Mouse (Mus musculus): ENCODE measurements around the gene Dnajc12. TPM values are rescaled to one million over a fixed set of nuclear protein-coding genes. Genes with fewer than 3 reads are reported as not detected.
A peak's percentile ranks its signal among the peaks of the same experiment; 100 is the strongest.
"Not testable (repeated sequence)": the region's sequence is repeated elsewhere in the genome, so short reads cannot be mapped to it uniquely, and the experiment has no call there.

The Dnajc12 gene
- polyA plus RNA-seq, 1 experiment: 2.4 TPM

- Histone ChIP-seq H3K79me2 (ENCODE audit: control insufficient read depth, insufficient read depth) (no peaks in the 10 kb centered on the region), H3ac (ENCODE audit: control insufficient read depth, insufficient read length) (no peak overlapping the region), H3K4me3 (no peak overlapping the region), H3K27me3 (ENCODE audit: control insufficient read depth, insufficient read depth, insufficient read length) (no peaks in the 10 kb centered on the region), H3K36me3 (ENCODE audit: control insufficient read depth, insufficient read depth) (no peaks in the 10 kb centered on the region), H3K4me2 (ENCODE audit: low read depth) (no peak overlapping the region)
- TF ChIP-seq REST (IDR thresholded peaks at IDR 0.05; ENCODE audit: insufficient read depth, insufficient read length) (no peak), TCF3 (IDR thresholded peaks at IDR 0.05; ENCODE audit: insufficient read length, low read depth) (no peak), SRF (IDR thresholded peaks at IDR 0.05; ENCODE audit: control insufficient read depth, insufficient read length, low read depth) (no peak), CEBPB (IDR thresholded peaks at IDR 0.05; ENCODE audit: insufficient read depth, poor library complexity, severe bottlenecking) (peak; percentile 54; the same call in 1 of the 2 replicates)
Measured at GRCm38 (mm10) chr10:63410162-63410956, 28.1 kb downstream of the Dnajc12 start.

- not testable (repeated sequence) for H3K4me3 ChIP-seq; H3K79me2 ChIP-seq (ENCODE audit: control insufficient read depth, insufficient read depth); H3K27me3 ChIP-seq (ENCODE audit: control insufficient read depth, insufficient read depth, insufficient read length); H3ac ChIP-seq (ENCODE audit: control insufficient read depth, insufficient read length); H3K36me3 ChIP-seq (ENCODE audit: control insufficient read depth, insufficient read depth); H3K4me2 ChIP-seq (ENCODE audit: low read depth)
Measured at GRCm38 (mm10) chr10:63411674-63412073, 29.4 kb downstream of the Dnajc12 start.

GRCm38 (mm10) chr10:63412756-63413155, 30.5 kb downstream of the Dnajc12 start:
- no peak overlapping the region for H3K4me3 ChIP-seq
- H3K36me3 ChIP-seq (ENCODE audit: control insufficient read depth, insufficient read depth): no peaks in the 10 kb centered on the region
- TF ChIP-seq CEBPB (IDR thresholded peaks at IDR 0.05; ENCODE audit: insufficient read depth, poor library complexity, severe bottlenecking) (no peak), MYOD1 (IDR thresholded peaks at IDR 0.05; ENCODE audit: control insufficient read depth in 1 of 3, insufficient read length in 2 of 3, low read depth in 2 of 3) (no peak), TCF12 (IDR thresholded peaks at IDR 0.05; ENCODE audit: insufficient read depth, poor library complexity, severe bottlenecking) (no peak), USF1 (IDR thresholded peaks at IDR 0.05; ENCODE audit: low read depth) (no peak), SRF (IDR thresholded peaks at IDR 0.05; ENCODE audit: control insufficient read depth, insufficient read length, low read depth) (no peak), REST (IDR thresholded peaks at IDR 0.05; ENCODE audit: insufficient read depth, insufficient read length) (no peak), POLR2AphosphoS2 (IDR thresholded peaks at IDR 0.05; ENCODE audit: insufficient read length, low read depth) (no peak), MAX (IDR thresholded peaks at IDR 0.05; ENCODE audit: low read depth) (no peak), TCF3 (IDR thresholded peaks at IDR 0.05; ENCODE audit: insufficient read length, low read depth) (no peak), POLR2A (IDR thresholded peaks at IDR 0.05; ENCODE audit: insufficient read length, low read depth) (no peak), MYOG (IDR thresholded peaks at IDR 0.05; ENCODE audit: control insufficient read depth in 1 of 3, insufficient read depth in 1 of 3, insufficient read length in 2 of 3, low read depth in 2 of 3) (no peak)
- H3K79me2 ChIP-seq (ENCODE audit: control insufficient read depth, insufficient read depth): no peaks in the 10 kb centered on the region
- H3K27me3 ChIP-seq (ENCODE audit: control insufficient read depth, insufficient read depth, insufficient read length): no peaks in the 10 kb centered on the region
- no peak overlapping the region for H3ac ChIP-seq (ENCODE audit: control insufficient read depth, insufficient read length)
- H3K4me2 ChIP-seq (ENCODE audit: low read depth): no peak overlapping the region

GRCm38 (mm10) chr10:63415287-63415686, 33.0 kb downstream of the Dnajc12 start:
- Histone ChIP-seq H3K36me3 (ENCODE audit: control insufficient read depth, insufficient read depth) (no peaks in the 10 kb centered on the region), H3K79me2 (ENCODE audit: control insufficient read depth, insufficient read depth) (no peaks in the 10 kb centered on the region), H3K4me2 (ENCODE audit: low read depth) (no peak overlapping the region), H3K27me3 (ENCODE audit: control insufficient read depth, insufficient read depth, insufficient read length) (no peaks in the 10 kb centered on the region), H3K4me3 (no peak overlapping the region), H3ac (ENCODE audit: control insufficient read depth, insufficient read length) (no peak overlapping the region)
- TF ChIP-seq MYOD1 (IDR thresholded peaks at IDR 0.05; ENCODE audit: control insufficient read depth in 1 of 3, insufficient read length in 2 of 3, low read depth in 2 of 3) (no peak), MAX (IDR thresholded peaks at IDR 0.05; ENCODE audit: low read depth) (no peak), SRF (IDR thresholded peaks at IDR 0.05; ENCODE audit: control insufficient read depth, insufficient read length, low read depth) (no peak), MYOG (IDR thresholded peaks at IDR 0.05; ENCODE audit: control insufficient read depth in 1 of 3, insufficient read depth in 1 of 3, insufficient read length in 2 of 3, low read depth in 2 of 3) (no peak), REST (IDR thresholded peaks at IDR 0.05; ENCODE audit: insufficient read depth, insufficient read length) (no peak), E2F4 (IDR thresholded peaks at IDR 0.05; ENCODE audit: insufficient read depth) (no peak), TCF3 (IDR thresholded peaks at IDR 0.05; ENCODE audit: insufficient read length, low read depth) (no peak), USF1 (IDR thresholded peaks at IDR 0.05; ENCODE audit: low read depth) (no peak), TCF12 (IDR thresholded peaks at IDR 0.05; ENCODE audit: insufficient read depth, poor library complexity, severe bottlenecking) (no peak), POLR2A (IDR thresholded peaks at IDR 0.05; ENCODE audit: insufficient read length, low read depth) (no peak), POLR2AphosphoS2 (IDR thresholded peaks at IDR 0.05; ENCODE audit: insufficient read length, low read depth) (no peak), CEBPB (IDR thresholded peaks at IDR 0.05; ENCODE audit: insufficient read depth, poor library complexity, severe bottlenecking) (no peak)

- Histone ChIP-seq H3K4me2 (ENCODE audit: low read depth) (no peak overlapping the region), H3ac (ENCODE audit: control insufficient read depth, insufficient read length) (no peak overlapping the region), H3K27me3 (ENCODE audit: control insufficient read depth, insufficient read depth, insufficient read length) (no peaks in the 10 kb centered on the region), H3K79me2 (ENCODE audit: control insufficient read depth, insufficient read depth) (no peaks in the 10 kb centered on the region), H3K36me3 (ENCODE audit: control insufficient read depth, insufficient read depth) (no peaks in the 10 kb centered on the region), H3K4me3 (no peak overlapping the region)
- TF ChIP-seq TCF3 (IDR thresholded peaks at IDR 0.05; ENCODE audit: insufficient read length, low read depth) (no peak), POLR2A (IDR thresholded peaks at IDR 0.05; ENCODE audit: insufficient read length, low read depth) (no peak), CEBPB (IDR thresholded peaks at IDR 0.05; ENCODE audit: insufficient read depth, poor library complexity, severe bottlenecking) (no peak), MAX (IDR thresholded peaks at IDR 0.05; ENCODE audit: low read depth) (no peak), E2F4 (IDR thresholded peaks at IDR 0.05; ENCODE audit: insufficient read depth) (no peak), MYOD1 (IDR thresholded peaks at IDR 0.05; ENCODE audit: control insufficient read depth in 1 of 3, insufficient read length in 2 of 3, low read depth in 2 of 3) (no peak), MYOG (IDR thresholded peaks at IDR 0.05; ENCODE audit: control insufficient read depth in 1 of 3, insufficient read depth in 1 of 3, insufficient read length in 2 of 3, low read depth in 2 of 3) (no peak), SRF (IDR thresholded peaks at IDR 0.05; ENCODE audit: control insufficient read depth, insufficient read length, low read depth) (no peak)
Measured at GRCm38 (mm10) chr10:63415850-63416249, 33.6 kb downstream of the Dnajc12 start.
